Mouse (Mus musculus) embryonic facial prominence, embryonic 10.5 days (tissue): ENCODE data around the gene Marveld1. TPM values are rescaled to one million over a fixed set of nuclear protein-coding genes. Genes with fewer than 3 reads are reported as not detected.

ENCODE experiments used
- DNase-seq: peaks from one replicate; pipeline ENCODE4 v3.0.0-alpha.2; 2017; ENCODE audit warnings: low spot score
- H3K27ac ChIP-seq: fragments of 300-500 bp; sonication (generic); replicated peaks from 2 replicates; pipeline ENCODE4 v1.5.1; 2016; ENCODE audit warnings: mild to moderate bottlenecking
- H3K27me3 ChIP-seq: fragments of 300-500 bp; sonication (generic); replicated peaks from 2 replicates; pipeline ENCODE4 v1.6.1; 2016; ENCODE audit warnings: low read depth, mild to moderate bottlenecking; ENCODE audit not compliant: poor library complexity, severe bottlenecking
- H3K36me3 ChIP-seq: fragments of 300-500 bp; sonication (generic); replicated peaks from 2 replicates; pipeline ENCODE4 v1.6.1; 2016; ENCODE audit warnings: mild to moderate bottlenecking, moderate library complexity
- H3K4me1 ChIP-seq: fragments of 300-500 bp; sonication (generic); 2 replicates; pipeline ENCODE4 v1.6.1; 2016
- H3K4me3 ChIP-seq: fragments of 300-500 bp; sonication (generic); 2 replicates; pipeline ENCODE4 v1.5.1; 2016; ENCODE audit warnings: mild to moderate bottlenecking, moderate library complexity
- H3K9me3 ChIP-seq: fragments of 300-500 bp; sonication (generic); 2 replicates; pipeline ENCODE4 v1.6.1; 2016; ENCODE audit warnings: mild to moderate bottlenecking
- WGBS: fragments of 180-500 bp; shearing (Covaris S2); methylation state at CpG from one replicate; pipeline ENCODE4 v1.1.7; 2016; 5-methylcytosine and 5-hydroxymethylcytosine counted together
- polyA plus RNA-seq: library from polyadenylated mRNA; unstranded; fragments of >200 nt; fragmentation: Nextera tagmentation; extraction: Ambion mirVana; gene quantifications from 2 replicates; pipeline ENCODE4 v1.2.1, GENCODE M21; 2016

Marveld1 gene
- polyA plus RNA-seq, 1 experiment from 2014 or later, result 3.9 TPM

DNA sequence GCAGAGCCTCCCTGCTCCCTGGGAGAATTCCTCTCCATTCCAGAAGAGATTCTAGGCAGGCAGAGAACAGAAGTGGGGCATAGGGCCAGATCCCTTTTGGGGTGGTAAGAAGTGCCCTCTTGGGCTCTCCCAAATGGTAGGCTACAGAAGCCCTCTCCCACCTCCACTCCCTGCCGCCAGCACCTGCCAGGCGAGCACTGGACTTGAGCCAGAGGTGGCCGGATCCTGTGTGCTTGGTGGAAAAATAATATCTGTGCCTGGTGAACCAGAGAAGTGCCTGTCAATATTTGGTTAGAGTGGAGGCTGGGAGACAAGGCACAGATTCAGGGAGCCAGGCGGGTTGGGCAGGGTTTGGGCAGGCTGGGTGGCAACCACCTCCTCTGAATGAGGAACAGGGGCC is 49.2 kb downstream of the Marveld1 start:
- no peak overlapping the region for H3K27ac ChIP-seq
- WGBS, result 87% methylated on average over 4 of the region's 4 CpGs
- peaks cover 45% of the 10 kb centered on the region for H3K27me3 ChIP-seq
- no peak for DNase-seq
- H3K4me3 ChIP-seq, result no peak overlapping the region
- H3K9me3 ChIP-seq, result no peaks in the 10 kb centered on the region
- peaks cover 14% of the 10 kb centered on the region for H3K4me1 ChIP-seq
- H3K36me3 ChIP-seq, result peaks cover 19% of the 10 kb centered on the region

- Histone ChIP-seq H3K36me3 (peaks cover 12% of the 10 kb centered on the region), H3K27ac (no peak overlapping the region), H3K27me3 (peaks cover 52% of the 10 kb centered on the region), H3K4me3 (no peak overlapping the region), H3K9me3 (no peaks in the 10 kb centered on the region), H3K4me1 (peaks cover 21% of the 10 kb centered on the region)
- WGBS, result 74% methylated on average over 4 of the region's 4 CpGs
- no peak for DNase-seq
These were observed 49.9 kb downstream of the Marveld1 start for GRCm38 (mm10) chr19:42197066-42197465.

- Histone ChIP-seq H3K9me3 (0 out of 2 replicates have a peak, but pooled peaks cover 4% of the 10 kb centered on the region), H3K27me3 (peaks cover 61% of the 10 kb centered on the region)
- 50% methylated on average over 11 of the region's 11 CpGs for WGBS
These were observed 50.8 kb downstream of the Marveld1 start for GRCm38 (mm10) chr19:42198026-42198425.

More at GRCm38 (mm10) chr19:42198026-42198425, 50.8 kb downstream of the Marveld1 start:
- no peak overlapping the region for H3K27ac ChIP-seq
- peaks cover 25% of the 10 kb centered on the region for H3K4me1 ChIP-seq
- H3K36me3 ChIP-seq, result peaks cover 6% of the 10 kb centered on the region; the same call in 1 of the 2 replicates
- DNase-seq, result no peak
- no peak overlapping the region for H3K4me3 ChIP-seq

Other genes with a start within 250 kb of the Marveld1 start
- 1,003 and 1,124 TPM in 2 replicates for gene Pgam1, start 235.5 kb upstream of the Marveld1 start, polyA plus RNA-seq
- 94.3 and 96.8 TPM in 2 replicates for gene Exosc1, start 214.0 kb upstream of the Marveld1 start, polyA plus RNA-seq
- gene Zdhhc16, start 213.9 kb upstream of the Marveld1 start, polyA plus RNA-seq, result 85.4 and 85.7 TPM in 2 replicates
- 43.1 and 45.0 TPM in 2 replicates for gene Mms19, start 166.2 kb upstream of the Marveld1 start, polyA plus RNA-seq
- gene Ubtd1, start 165.6 kb upstream of the Marveld1 start, polyA plus RNA-seq, result 13.2 and 13.5 TPM in 2 replicates
- 0.22 TPM in 1 of 2 replicates, not detected in the other for gene Ankrd2, start 111.4 kb upstream of the Marveld1 start, polyA plus RNA-seq
- gene Hoga1, start 101.8 kb upstream of the Marveld1 start, polyA plus RNA-seq, result 1.1 and 1.3 TPM in 2 replicates
- 0.17 TPM in 1 of 2 replicates, not detected in the other for gene 4933411K16Rik, start 95.2 kb upstream of the Marveld1 start, polyA plus RNA-seq
- gene Morn4, start 61.0 kb upstream of the Marveld1 start, polyA plus RNA-seq, result 47.9 and 48.1 TPM in 2 replicates
- gene Pi4k2a, start 56.9 kb upstream of the Marveld1 start, polyA plus RNA-seq, result 28.0 and 30.2 TPM in 2 replicates
- gene Avpi1, start 18.3 kb upstream of the Marveld1 start, polyA plus RNA-seq, result 23.5 and 24.5 TPM in 2 replicates
- gene Zfyve27, start 16.6 kb downstream of the Marveld1 start, polyA plus RNA-seq, result 32.0 and 33.0 TPM in 2 replicates
- 0.58 and 0.72 TPM in 2 replicates for gene Sfrp5, start 54.9 kb downstream of the Marveld1 start, polyA plus RNA-seq
- gene Golga7b, start 100.2 kb downstream of the Marveld1 start, polyA plus RNA-seq, result 0.58 and 1.2 TPM in 2 replicates